ENCODE assay signal across 18 mouse cellular contexts in the genomic region with DNA sequence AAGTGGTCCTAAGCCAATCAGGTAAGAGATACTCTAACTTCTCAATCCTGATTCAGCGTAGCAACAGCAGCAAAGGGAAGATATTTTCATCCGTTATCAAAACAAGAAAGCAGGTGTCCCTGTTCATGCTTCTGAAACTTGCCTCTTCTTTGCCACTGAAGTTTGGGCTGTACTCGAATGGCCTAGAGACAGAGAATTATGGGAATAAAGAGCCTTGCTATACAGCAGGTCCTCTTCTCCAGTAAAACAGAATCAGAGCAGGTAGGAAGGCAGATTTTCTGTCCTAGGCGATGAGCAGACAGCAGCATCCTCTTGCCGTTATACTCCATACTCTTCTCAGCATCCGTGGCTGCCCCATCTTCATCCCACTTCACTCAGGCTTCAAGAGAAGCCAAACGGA.
"Had no signal": no experiment of that assay in that cellular context is flagged by ENCODE, and none has a peak within 500 bp of the region (broad histone marks: within the 10 kb centered on the region; RNA-seq: fewer than 3 reads in every experiment).

No protein-coding gene starts in this region.

- DNase-seq: kidney, adult 8-10 months; kidney, postnatal 10 days; kidney, postnatal 36 days; layer of hippocampus, postnatal 36 days; liver, postnatal 0 days; lung, embryonic 14.5 days; thymus, adult 18-20 months; thymus, postnatal 36 days had no signal

- H3K27ac ChIP-seq: kidney, embryonic 15.5 days; left cerebral cortex, adult 2 months; limb, embryonic 12.5 days; limb, embryonic 15.5 days; liver, embryonic 14.5 days; macrophage; midbrain, embryonic 12.5 days had no signal

- ATAC-seq: liver, postnatal 0 days; lung, postnatal 0 days had no signal

- H3K9me3 ChIP-seq: kidney, embryonic 15.5 days; limb, embryonic 12.5 days; limb, embryonic 15.5 days; megakaryocyte, embryonic 14.5 days; midbrain, embryonic 12.5 days had no signal

- H3K27me3 ChIP-seq: kidney, embryonic 15.5 days; limb, embryonic 12.5 days; limb, embryonic 15.5 days; midbrain, embryonic 12.5 days had no signal

- H3K9ac ChIP-seq: kidney, embryonic 15.5 days; limb, embryonic 12.5 days; limb, embryonic 15.5 days; liver, embryonic 14.5 days; liver, postnatal 0 days; lung, embryonic 14.5 days; midbrain, embryonic 12.5 days had no signal

- H3K4me2 ChIP-seq: kidney, embryonic 15.5 days; limb, embryonic 12.5 days; limb, embryonic 15.5 days; liver, embryonic 11.5 days; lung, embryonic 14.5 days; midbrain, embryonic 12.5 days had no signal

- H3K36me3 ChIP-seq: kidney, embryonic 15.5 days; limb, embryonic 12.5 days; limb, embryonic 15.5 days; midbrain, embryonic 12.5 days had no signal

- H3K4me3 ChIP-seq: kidney, embryonic 15.5 days; left cerebral cortex, adult 2 months; limb, embryonic 12.5 days; limb, embryonic 15.5 days; megakaryocyte, embryonic 14.5 days; midbrain, embryonic 12.5 days had no signal
